Comparison of ENCODE assay signal across 15 mouse cellular contexts in genomic region chr10:121918579-121918978, GRCm38 (mm10).
"Had no signal": no experiment of that assay in that cellular context is flagged by ENCODE, and none has a peak within 500 bp of the region (broad histone marks: within the 10 kb centered on the region; RNA-seq: fewer than 3 reads in every experiment).

No protein-coding gene starts in this region.

- DNase-seq: kidney, postnatal 10 days; left cerebral cortex, postnatal 4 days; lung, embryonic 14.5 days; lung, postnatal 10 days; lung, postnatal 4 days; midbrain, embryonic 14.5 days; right cerebral cortex, adult 18-20 months; right cerebral cortex, postnatal 4 days; spleen, adult 18-20 months; thymus, adult 18-20 months; thymus, postnatal 14 days had no signal

- H3K27ac ChIP-seq: limb, embryonic 15.5 days; liver, embryonic 12.5 days; midbrain, embryonic 10.5 days; neural tube, embryonic 13.5 days had no signal

- ATAC-seq: liver, embryonic 12.5 days had no signal

- H3K36me3 ChIP-seq: liver, embryonic 12.5 days had no signal

- H3K9ac ChIP-seq: limb, embryonic 15.5 days; liver, embryonic 12.5 days; lung, embryonic 14.5 days; neural tube, embryonic 13.5 days had no signal

- H3K9me3 ChIP-seq: limb, embryonic 15.5 days; liver, embryonic 12.5 days; midbrain, embryonic 10.5 days; neural tube, embryonic 13.5 days had no signal

- H3K4me1 ChIP-seq: liver, embryonic 12.5 days; midbrain, embryonic 10.5 days had no signal

- H3K4me3 ChIP-seq: limb, embryonic 15.5 days; liver, embryonic 12.5 days; midbrain, embryonic 10.5 days; neural tube, embryonic 13.5 days had no signal

- H3K27me3 ChIP-seq: limb, embryonic 15.5 days; liver, embryonic 12.5 days; neural tube, embryonic 13.5 days had no signal

- H3K4me2 ChIP-seq: limb, embryonic 15.5 days; liver, embryonic 12.5 days; lung, embryonic 14.5 days; neural tube, embryonic 13.5 days had no signal
